Mouse (Mus musculus): Measurements from ENCODE around the gene Shld2.

Shld2 gene

DNA sequence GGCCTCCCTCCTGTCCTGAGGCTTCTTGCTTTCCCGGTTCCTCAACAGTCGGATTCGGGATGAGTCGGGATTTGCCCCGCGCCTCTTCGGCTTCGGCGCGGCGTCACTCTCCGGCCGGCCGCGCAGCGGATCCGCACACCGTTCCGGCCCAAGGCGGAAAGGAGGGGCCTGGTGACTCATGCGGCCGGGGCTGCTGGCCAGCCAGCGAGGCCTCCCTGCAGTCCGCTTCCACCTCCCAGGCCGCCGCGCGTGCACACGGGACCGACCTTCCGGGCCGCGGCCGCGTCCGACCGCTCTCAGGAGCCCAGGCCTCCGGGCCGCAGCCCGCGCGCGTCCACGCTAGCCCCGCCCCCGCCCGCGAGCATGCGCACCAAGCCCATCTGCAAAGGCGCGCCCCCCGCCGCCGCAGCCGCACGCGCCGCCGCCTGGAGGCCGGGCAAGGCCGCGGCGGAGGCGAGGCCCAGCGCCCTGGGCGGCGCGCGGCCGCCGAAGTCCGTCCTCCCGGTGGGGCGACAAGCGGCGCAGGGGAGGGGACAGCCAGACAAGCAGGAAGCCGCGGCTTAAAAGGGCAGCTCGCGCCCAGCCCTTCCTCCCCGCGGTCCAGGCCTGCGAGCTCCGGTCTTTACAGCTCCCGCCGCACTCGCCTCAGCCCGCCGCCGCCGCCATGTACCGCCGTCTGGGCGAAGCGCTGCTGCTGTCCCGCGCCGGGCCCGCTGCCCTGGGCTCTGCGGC, at the start of gene Shld2, which contains the start of gene Glud1:
Shld2 (minus strand) TSS at position 260 of the 732 bp plus-strand sequence.
Glud1 (plus strand) TSS at position 494 of the 732 bp plus-strand sequence.
- peak; percentile 88 for DNase-seq (ENCODE audit: low read depth, low spot score)

DNA sequence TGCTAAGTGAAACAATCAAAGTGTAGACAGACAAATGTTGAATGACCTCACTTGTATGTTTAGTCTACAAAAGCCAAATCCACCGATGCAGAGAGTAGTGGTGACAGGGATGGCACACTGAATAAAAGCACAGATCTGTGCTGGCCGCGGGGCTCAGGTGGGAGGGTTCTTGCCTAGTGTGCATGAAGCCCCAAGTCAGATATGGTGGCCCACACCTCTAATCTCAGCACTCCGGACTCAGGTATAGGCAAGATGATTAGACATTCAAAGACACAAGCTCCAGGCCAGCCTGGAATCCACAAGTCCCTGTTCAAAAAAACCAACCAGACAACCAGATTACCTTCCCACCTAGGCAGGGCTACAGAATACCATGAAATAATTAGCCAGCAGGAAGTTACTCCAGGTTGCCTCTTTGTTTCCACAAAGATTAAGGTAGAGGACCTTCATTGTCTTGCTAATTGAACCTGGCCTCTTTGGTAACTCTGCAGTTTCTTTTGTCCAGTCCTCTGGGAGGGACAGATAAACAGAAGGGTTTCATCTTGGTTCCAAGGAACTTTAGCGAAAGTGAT, 49.5 kb upstream of the Shld2 start:
- DNase-seq (ENCODE audit: low read depth, low spot score), result no peak

- no peak for DNase-seq (ENCODE audit: low read depth, low spot score)
Observed at GRCm38 (mm10) chr14:34357671-34358455, 47.6 kb upstream of the Shld2 start.

- DNase-seq (ENCODE audit: low read depth, low spot score), result no peak
Observed at GRCm38 (mm10) chr14:34355301-34355700, 45.0 kb upstream of the Shld2 start, which contains the start of gene Fam25c. TSS of gene Fam25c (minus strand) at chr14:34355433.

DNA sequence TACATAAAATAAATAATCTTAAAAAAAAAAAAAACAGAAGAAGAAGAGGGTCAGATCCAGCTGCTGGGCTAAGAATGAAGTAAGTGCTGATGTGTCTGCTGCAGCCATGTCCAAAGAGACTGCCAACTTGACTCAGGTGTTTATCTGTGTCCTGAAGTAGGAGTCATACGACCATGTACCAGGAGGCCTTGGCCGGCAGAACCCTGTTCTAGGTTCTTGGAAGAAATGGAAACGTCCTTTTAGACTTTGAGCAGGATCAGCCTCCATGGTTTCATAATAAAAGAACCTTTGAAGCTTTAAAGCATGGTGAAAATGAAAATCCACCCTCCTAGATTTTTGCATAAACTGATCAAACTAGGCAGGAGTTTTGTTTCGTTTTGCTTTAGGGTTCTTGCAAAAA, 44.2 kb upstream of the Shld2 start:
- DNase-seq (ENCODE audit: low read depth, low spot score), result no peak

- DNase-seq (ENCODE audit: low read depth, low spot score), result no peak
Observed at GRCm38 (mm10) chr14:34353326-34353725, 43.0 kb upstream of the Shld2 start.

DNA sequence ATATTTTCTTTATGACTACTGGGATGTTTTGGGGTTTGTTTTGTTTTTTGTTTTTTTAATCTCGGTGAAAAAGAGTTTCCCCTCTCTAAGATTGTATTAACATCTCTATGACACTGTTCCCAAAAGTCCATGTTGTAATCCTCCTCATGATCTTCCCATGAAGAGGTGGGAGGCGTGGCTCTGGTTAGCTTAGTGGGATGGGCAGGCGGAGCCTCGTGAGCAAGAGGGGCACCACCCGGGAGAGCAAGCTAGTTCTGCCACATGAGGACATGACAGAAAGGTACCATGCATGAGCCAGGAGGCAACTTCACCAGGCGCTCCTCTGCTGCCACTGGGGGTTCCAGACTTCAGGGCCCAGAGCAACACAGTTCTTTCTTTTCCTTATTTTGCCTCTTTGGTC, 42.2 kb upstream of the Shld2 start:
- DNase-seq (ENCODE audit: low read depth, low spot score), result no peak

DNA sequence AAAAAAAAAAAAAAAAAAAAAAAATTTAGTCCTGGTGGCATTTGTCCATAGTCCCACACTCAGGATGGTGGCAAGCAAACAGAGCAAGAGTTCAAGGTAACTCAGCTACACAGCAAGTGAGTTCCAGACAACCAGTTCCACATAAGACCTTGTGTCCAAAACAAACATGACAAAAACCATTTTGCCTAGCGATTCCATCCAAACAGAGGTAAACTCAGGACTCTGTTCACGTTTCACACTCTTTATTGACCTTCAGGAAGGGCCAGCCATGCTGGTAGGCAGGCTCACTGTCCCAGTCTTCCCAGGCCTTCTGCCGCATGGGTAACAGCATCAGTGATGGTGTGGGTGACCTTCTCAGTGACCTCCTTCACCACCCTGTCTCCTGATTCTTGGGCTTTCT, 41.4 kb upstream of the Shld2 start:
- DNase-seq (ENCODE audit: low read depth, low spot score), result no peak

DNA sequence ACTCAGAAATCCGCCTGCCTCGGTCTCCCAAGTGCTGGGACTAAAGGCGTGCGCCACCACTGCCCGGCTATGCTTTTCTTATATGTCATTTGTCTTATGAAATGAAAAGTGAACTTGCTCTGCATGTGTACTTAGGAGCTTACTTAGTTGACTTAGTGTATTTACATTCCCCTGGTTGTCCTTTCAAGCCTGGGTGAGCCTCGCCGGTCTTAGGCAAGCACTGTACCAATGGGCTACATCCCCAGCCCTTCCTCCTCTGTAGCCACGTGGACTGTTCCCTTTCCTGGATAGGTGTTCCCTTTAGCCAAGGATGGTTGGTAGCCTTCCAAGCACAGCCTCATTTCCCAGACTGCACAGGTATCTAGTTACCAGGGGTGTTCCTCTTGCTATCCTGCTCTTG, 38.7 kb upstream of the Shld2 start:
- DNase-seq (ENCODE audit: low read depth, low spot score), result no peak

GRCm38 (mm10) chr14:34348301-34348700, 38.0 kb upstream of the Shld2 start:
- no peak for DNase-seq (ENCODE audit: low read depth, low spot score)

GRCm38 (mm10) chr14:34347084-34347483, 36.8 kb upstream of the Shld2 start:
- no peak for DNase-seq (ENCODE audit: low read depth, low spot score)

GRCm38 (mm10) chr14:34345771-34346566, 35.7 kb upstream of the Shld2 start:
- no peak for DNase-seq (ENCODE audit: low read depth, low spot score)

GRCm38 (mm10) chr14:34344361-34344760, 34.1 kb upstream of the Shld2 start:
- no peak for DNase-seq (ENCODE audit: low read depth, low spot score)

DNA sequence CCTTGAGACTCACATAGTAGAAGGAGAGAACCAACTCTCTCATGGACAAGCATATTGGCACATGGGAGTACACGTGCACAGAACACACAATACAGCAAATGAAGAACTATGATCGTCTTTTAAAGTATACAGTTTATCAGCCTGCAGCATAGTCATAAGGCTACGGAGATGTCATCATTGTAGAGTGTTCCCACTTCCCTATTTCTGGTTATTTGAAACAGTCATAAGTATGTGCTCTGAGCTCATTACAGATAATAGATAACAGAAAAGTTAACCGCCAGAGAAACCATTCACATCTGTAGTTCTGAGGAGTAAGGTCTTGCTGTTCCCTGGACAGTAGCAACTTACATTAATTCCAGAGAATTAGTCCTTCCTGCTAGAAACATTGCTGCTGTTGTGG, 32.8 kb upstream of the Shld2 start:
- no peak for DNase-seq (ENCODE audit: low read depth, low spot score)

DNA sequence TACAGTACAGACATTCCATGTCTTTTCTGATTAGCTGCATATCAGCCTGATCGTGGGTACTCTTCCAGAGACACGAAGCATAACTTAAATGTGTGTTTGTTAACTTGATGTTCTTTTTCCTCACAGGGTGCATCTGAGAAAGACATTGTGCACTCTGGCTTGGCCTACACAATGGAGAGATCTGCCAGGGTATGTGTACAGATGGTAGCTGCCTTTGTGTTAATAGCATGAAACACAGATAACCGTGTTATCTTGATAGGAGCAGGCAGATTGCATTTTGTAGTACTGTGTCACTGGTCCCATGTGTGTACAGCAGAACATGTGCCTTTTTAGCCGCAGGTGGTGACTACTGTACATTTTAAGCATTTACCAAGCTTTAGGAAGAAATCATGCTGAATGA, 31.7 kb upstream of the Shld2 start:
- no peak for DNase-seq (ENCODE audit: low read depth, low spot score)

GRCm38 (mm10) chr14:34339446-34339845, 29.2 kb upstream of the Shld2 start:
- DNase-seq (ENCODE audit: low read depth, low spot score), result no peak

DNA sequence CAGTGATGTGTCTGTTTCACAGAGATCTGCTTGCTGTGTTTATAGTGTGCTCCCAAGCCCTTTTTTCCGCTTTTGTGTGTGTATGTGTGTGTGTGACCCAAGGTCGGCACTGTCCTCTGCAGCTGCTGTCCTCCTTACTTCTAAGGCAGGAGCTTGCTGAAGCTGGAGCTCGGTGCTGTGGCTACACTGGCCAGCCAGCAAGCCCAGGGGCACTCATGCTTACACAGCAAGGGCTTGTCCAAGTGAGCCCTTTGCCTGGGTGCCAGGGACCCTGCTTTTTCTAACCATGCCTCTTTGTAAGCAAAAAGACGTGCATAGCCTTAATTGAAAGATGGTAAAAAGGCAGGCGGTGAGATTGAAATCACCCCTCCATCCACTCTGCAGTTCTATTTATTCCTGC, 22.2 kb upstream of the Shld2 start:
- no peak for DNase-seq (ENCODE audit: low read depth, low spot score)

GRCm38 (mm10) chr14:34331886-34332285, 21.6 kb upstream of the Shld2 start:
- DNase-seq (ENCODE audit: low read depth, low spot score), result no peak

DNA sequence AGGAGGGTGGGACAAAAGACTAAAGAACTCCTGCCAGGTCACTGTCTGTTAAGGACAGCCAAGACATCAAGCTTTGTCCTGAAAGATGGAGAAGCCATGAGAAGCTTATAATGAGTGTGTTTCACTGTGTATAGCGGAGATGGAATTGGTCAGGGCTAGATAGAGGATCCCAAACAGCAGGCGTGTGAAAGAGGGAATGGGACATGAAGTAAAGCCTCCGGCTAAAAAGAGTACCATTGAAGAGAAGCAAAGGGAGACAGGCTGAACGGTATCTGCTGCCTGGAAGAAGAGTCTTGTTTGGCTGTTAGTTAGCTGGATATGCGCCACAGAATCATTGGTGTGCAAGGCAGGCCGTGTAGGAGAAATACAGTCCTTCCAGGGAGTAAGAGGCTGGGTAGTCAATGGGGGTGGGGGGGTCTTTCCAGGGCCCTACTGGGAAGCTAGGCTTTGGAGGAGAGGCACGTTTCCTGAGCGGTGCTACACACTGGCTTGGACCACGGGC, 20.4 kb upstream of the Shld2 start:
- DNase-seq (ENCODE audit: low read depth, low spot score), result no peak

GRCm38 (mm10) chr14:34327618-34328017, 17.3 kb upstream of the Shld2 start:
- DNase-seq (ENCODE audit: low read depth, low spot score), result no peak

GRCm38 (mm10) chr14:34326606-34327005, 16.3 kb upstream of the Shld2 start:
- DNase-seq (ENCODE audit: low read depth, low spot score), result no peak

Data from retina, adult 2 months (tissue).